Mouse (Mus musculus) embryo, embryonic 10 days (tissue): ENCODE data around the gene Tm9sf1.

ENCODE experiments used
- DNase-seq: peaks from one replicate; pipeline ENCODE4 v3.0.0-alpha.2; 2015; ENCODE audit warnings: low spot score

Gene Tm9sf1

GRCm38 (mm10) chr14:55634874-55635522 lies 8.6 kb downstream of the Tm9sf1 start:
- DNase-seq: peak; percentile 37

GRCm38 (mm10) chr14:55629312-55629711 lies 14.3 kb downstream of the Tm9sf1 start:
- peak; percentile 52 for DNase-seq

- DNase-seq: no peak
Observed at GRCm38 (mm10) chr14:55628077-55628827, 15.4 kb downstream of the Tm9sf1 start.

- DNase-seq: no peak
Observed at GRCm38 (mm10) chr14:55618486-55619195, 25.0 kb downstream of the Tm9sf1 start.

- DNase-seq: peak; percentile 81
Observed at GRCm38 (mm10) chr14:55617822-55618221, 25.8 kb downstream of the Tm9sf1 start, which contains the start of gene Rec8. Gene Rec8 (plus strand): TSS chr14:55618037.

GRCm38 (mm10) chr14:55616844-55617243 lies 26.8 kb downstream of the Tm9sf1 start:
- no peak for DNase-seq

- no peak for DNase-seq
Observed at GRCm38 (mm10) chr14:55615876-55616275, 27.7 kb downstream of the Tm9sf1 start.

- no peak for DNase-seq
Observed at GRCm38 (mm10) chr14:55614565-55615178, 28.9 kb downstream of the Tm9sf1 start.

- DNase-seq: no peak
Observed at GRCm38 (mm10) chr14:55613346-55613745, 30.3 kb downstream of the Tm9sf1 start.

GRCm38 (mm10) chr14:55608339-55608738 lies 35.3 kb downstream of the Tm9sf1 start:
- DNase-seq: no peak

- DNase-seq: no peak
Observed at GRCm38 (mm10) chr14:55605743-55606459, 37.7 kb downstream of the Tm9sf1 start.

- DNase-seq: no peak
Observed at GRCm38 (mm10) chr14:55604823-55605222, 38.8 kb downstream of the Tm9sf1 start.

- peak; percentile 93 for DNase-seq
Observed at GRCm38 (mm10) chr14:55603633-55604576, 39.7 kb downstream of the Tm9sf1 start.

- no peak for DNase-seq
Observed at GRCm38 (mm10) chr14:55603271-55603632, 40.4 kb downstream of the Tm9sf1 start, which contains the start of gene Irf9. Gene Irf9 (plus strand): TSS chr14:55603571.

GRCm38 (mm10) chr14:55598521-55599390 lies 44.9 kb downstream of the Tm9sf1 start:
- no peak for DNase-seq

GRCm38 (mm10) chr14:55596036-55596690 lies 47.4 kb downstream of the Tm9sf1 start:
- peak; percentile 25 for DNase-seq

- DNase-seq: no peak
Observed at GRCm38 (mm10) chr14:55592226-55592625, 51.4 kb downstream of the Tm9sf1 start.

- peak; percentile 95 for DNase-seq
Observed at GRCm38 (mm10) chr14:55591331-55591891, 52.2 kb downstream of the Tm9sf1 start, which contains the start of gene Rnf31. Gene Rnf31 (plus strand): TSS chr14:55591708.
